Mouse (Mus musculus): Measurements from ENCODE around the gene Runx2. TPM values are rescaled to one million over a fixed set of nuclear protein-coding genes. Genes with fewer than 3 reads are reported as not detected.

Runx2 gene
- polyA plus RNA-seq, 1 experiment from 2014 or later, result 0.41 TPM

- ATAC-seq, result no peak
- Histone ChIP-seq H3K4me3 (replicated peaks; ENCODE audit: low read length) (no peak overlapping the region), H3K36me3 (ENCODE audit: control insufficient read depth, insufficient read depth) (no peaks in the 10 kb centered on the region), H3K27me3 (replicated peaks; ENCODE audit: control insufficient read depth, insufficient read depth, low read length) (no peaks in the 10 kb centered on the region), H3K27ac (ENCODE audit: low read length) (no peak overlapping the region), H3K4me1 (replicated peaks; ENCODE audit: control insufficient read depth, insufficient read depth, low read length) (no peaks in the 10 kb centered on the region), H3K9me3 (ENCODE audit: control insufficient read depth, low read length) (no peaks in the 10 kb centered on the region), H3K4me2 (ENCODE audit: low read length) (no peak overlapping the region), H3K9ac (replicated peaks; ENCODE audit: low read depth, low read length) (no peak overlapping the region)
- WGBS, result 90% methylated on average over 6 of the region's 6 CpGs
These were observed 152.4 kb downstream of the Runx2 start for GRCm38 (mm10) chr17:44662080-44662706.

GRCm38 (mm10) chr17:44660121-44660806 lies 154.3 kb downstream of the Runx2 start:
- H3K36me3 ChIP-seq (ENCODE audit: control insufficient read depth, insufficient read depth), result no peaks in the 10 kb centered on the region
- WGBS, result 85% methylated on average over 7 of the region's 7 CpGs
- H3K9me3 ChIP-seq (ENCODE audit: control insufficient read depth, low read length), result no peaks in the 10 kb centered on the region
- H3K4me1 ChIP-seq (replicated peaks; ENCODE audit: control insufficient read depth, insufficient read depth, low read length), result no peaks in the 10 kb centered on the region
- no peak overlapping the region for H3K27ac ChIP-seq (ENCODE audit: low read length)
- H3K4me2 ChIP-seq (ENCODE audit: low read length), result no peak overlapping the region
- no peak overlapping the region for H3K9ac ChIP-seq (replicated peaks; ENCODE audit: low read depth, low read length)
- H3K4me3 ChIP-seq (replicated peaks; ENCODE audit: low read length), result no peak overlapping the region
- no peak for ATAC-seq
- no peaks in the 10 kb centered on the region for H3K27me3 ChIP-seq (replicated peaks; ENCODE audit: control insufficient read depth, insufficient read depth, low read length)

- Histone ChIP-seq H3K9me3 (ENCODE audit: control insufficient read depth, low read length) (no peaks in the 10 kb centered on the region), H3K4me2 (ENCODE audit: low read length) (no peak overlapping the region), H3K4me3 (replicated peaks; ENCODE audit: low read length) (no peak overlapping the region), H3K36me3 (ENCODE audit: control insufficient read depth, insufficient read depth) (no peaks in the 10 kb centered on the region), H3K27me3 (replicated peaks; ENCODE audit: control insufficient read depth, insufficient read depth, low read length) (no peaks in the 10 kb centered on the region), H3K4me1 (replicated peaks; ENCODE audit: control insufficient read depth, insufficient read depth, low read length) (no peaks in the 10 kb centered on the region), H3K9ac (replicated peaks; ENCODE audit: low read depth, low read length) (no peak overlapping the region), H3K27ac (ENCODE audit: low read length) (no peak overlapping the region)
- WGBS, result 82% methylated on average over 4 of the region's 4 CpGs
- ATAC-seq, result no peak
These were observed 160.1 kb downstream of the Runx2 start for GRCm38 (mm10) chr17:44654503-44654902.

- WGBS, result 94% methylated on average over 3 of the region's 3 CpGs
- no peak for ATAC-seq
- Histone ChIP-seq H3K27me3 (replicated peaks; ENCODE audit: control insufficient read depth, insufficient read depth, low read length) (no peaks in the 10 kb centered on the region), H3K4me1 (replicated peaks; ENCODE audit: control insufficient read depth, insufficient read depth, low read length) (no peaks in the 10 kb centered on the region), H3K9me3 (ENCODE audit: control insufficient read depth, low read length) (no peaks in the 10 kb centered on the region), H3K4me3 (replicated peaks; ENCODE audit: low read length) (no peak overlapping the region), H3K4me2 (ENCODE audit: low read length) (no peak overlapping the region), H3K9ac (replicated peaks; ENCODE audit: low read depth, low read length) (no peak overlapping the region), H3K36me3 (ENCODE audit: control insufficient read depth, insufficient read depth) (no peaks in the 10 kb centered on the region), H3K27ac (ENCODE audit: low read length) (no peak overlapping the region)
These were observed 161.5 kb downstream of the Runx2 start for GRCm38 (mm10) chr17:44653081-44653480.

- no peaks in the 10 kb centered on the region for H3K27me3 ChIP-seq (replicated peaks; ENCODE audit: control insufficient read depth, insufficient read depth, low read length)
- H3K4me3 ChIP-seq (replicated peaks; ENCODE audit: low read length), result no peak overlapping the region
- H3K9ac ChIP-seq (replicated peaks; ENCODE audit: low read depth, low read length), result no peak overlapping the region
- H3K27ac ChIP-seq (ENCODE audit: low read length), result no peak overlapping the region
- WGBS, result 57% methylated on average over 7 of the region's 7 CpGs
- no peak overlapping the region for H3K4me2 ChIP-seq (ENCODE audit: low read length)
- ATAC-seq, result no peak
- H3K9me3 ChIP-seq (ENCODE audit: control insufficient read depth, low read length), result no peaks in the 10 kb centered on the region
- no peaks in the 10 kb centered on the region for H3K4me1 ChIP-seq (replicated peaks; ENCODE audit: control insufficient read depth, insufficient read depth, low read length)
- H3K36me3 ChIP-seq (ENCODE audit: control insufficient read depth, insufficient read depth), result no peaks in the 10 kb centered on the region
These were observed 162.5 kb downstream of the Runx2 start for GRCm38 (mm10) chr17:44652054-44652453.

GRCm38 (mm10) chr17:44651613-44652012 lies 163.0 kb downstream of the Runx2 start:
- no peaks in the 10 kb centered on the region for H3K27me3 ChIP-seq (replicated peaks; ENCODE audit: control insufficient read depth, insufficient read depth, low read length)
- H3K4me1 ChIP-seq (replicated peaks; ENCODE audit: control insufficient read depth, insufficient read depth, low read length), result no peaks in the 10 kb centered on the region
- WGBS, result 85% methylated on average over 8 of the region's 8 CpGs
- no peak overlapping the region for H3K27ac ChIP-seq (ENCODE audit: low read length)
- no peak overlapping the region for H3K4me2 ChIP-seq (ENCODE audit: low read length)
- H3K9me3 ChIP-seq (ENCODE audit: control insufficient read depth, low read length), result no peaks in the 10 kb centered on the region
- ATAC-seq, result no peak
- no peaks in the 10 kb centered on the region for H3K36me3 ChIP-seq (ENCODE audit: control insufficient read depth, insufficient read depth)
- H3K9ac ChIP-seq (replicated peaks; ENCODE audit: low read depth, low read length), result no peak overlapping the region
- H3K4me3 ChIP-seq (replicated peaks; ENCODE audit: low read length), result no peak overlapping the region

- ATAC-seq, result no peak
- H3K27me3 ChIP-seq (replicated peaks; ENCODE audit: control insufficient read depth, insufficient read depth, low read length), result no peaks in the 10 kb centered on the region
- H3K27ac ChIP-seq (ENCODE audit: low read length), result no peak overlapping the region
- H3K36me3 ChIP-seq (ENCODE audit: control insufficient read depth, insufficient read depth), result no peaks in the 10 kb centered on the region
- H3K4me1 ChIP-seq (replicated peaks; ENCODE audit: control insufficient read depth, insufficient read depth, low read length), result no peaks in the 10 kb centered on the region
- H3K4me2 ChIP-seq (ENCODE audit: low read length), result no peak overlapping the region
- no peak overlapping the region for H3K4me3 ChIP-seq (replicated peaks; ENCODE audit: low read length)
- 79% methylated on average over 2 of the region's 2 CpGs for WGBS
- H3K9ac ChIP-seq (replicated peaks; ENCODE audit: low read depth, low read length), result no peak overlapping the region
- no peaks in the 10 kb centered on the region for H3K9me3 ChIP-seq (ENCODE audit: control insufficient read depth, low read length)
These were observed 164.2 kb downstream of the Runx2 start for GRCm38 (mm10) chr17:44650431-44650830.

GRCm38 (mm10) chr17:44649056-44649455 lies 165.5 kb downstream of the Runx2 start:
- Histone ChIP-seq H3K9ac (replicated peaks; ENCODE audit: low read depth, low read length) (no peak overlapping the region), H3K9me3 (ENCODE audit: control insufficient read depth, low read length) (no peaks in the 10 kb centered on the region), H3K36me3 (ENCODE audit: control insufficient read depth, insufficient read depth) (no peaks in the 10 kb centered on the region), H3K27ac (ENCODE audit: low read length) (no peak overlapping the region), H3K4me2 (ENCODE audit: low read length) (no peak overlapping the region), H3K4me1 (replicated peaks; ENCODE audit: control insufficient read depth, insufficient read depth, low read length) (no peaks in the 10 kb centered on the region), H3K4me3 (replicated peaks; ENCODE audit: low read length) (no peak overlapping the region), H3K27me3 (replicated peaks; ENCODE audit: control insufficient read depth, insufficient read depth, low read length) (no peaks in the 10 kb centered on the region)
- WGBS, result 22% methylated on average over 8 of the region's 8 CpGs
- no peak for ATAC-seq

GRCm38 (mm10) chr17:44647916-44648315 lies 166.7 kb downstream of the Runx2 start:
- no peaks in the 10 kb centered on the region for H3K4me1 ChIP-seq (replicated peaks; ENCODE audit: control insufficient read depth, insufficient read depth, low read length)
- H3K36me3 ChIP-seq (ENCODE audit: control insufficient read depth, insufficient read depth), result no peaks in the 10 kb centered on the region
- ATAC-seq, result no peak
- H3K9ac ChIP-seq (replicated peaks; ENCODE audit: low read depth, low read length), result no peak overlapping the region
- no peaks in the 10 kb centered on the region for H3K9me3 ChIP-seq (ENCODE audit: control insufficient read depth, low read length)
- H3K27me3 ChIP-seq (replicated peaks; ENCODE audit: control insufficient read depth, insufficient read depth, low read length), result no peaks in the 10 kb centered on the region
- no peak overlapping the region for H3K4me3 ChIP-seq (replicated peaks; ENCODE audit: low read length)
- no peak overlapping the region for H3K4me2 ChIP-seq (ENCODE audit: low read length)
- WGBS, result 64% methylated on average over 6 of the region's 6 CpGs
- H3K27ac ChIP-seq (ENCODE audit: low read length), result no peak overlapping the region
